Mouse (Mus musculus): ENCODE data around the gene Myl3.

DNA sequence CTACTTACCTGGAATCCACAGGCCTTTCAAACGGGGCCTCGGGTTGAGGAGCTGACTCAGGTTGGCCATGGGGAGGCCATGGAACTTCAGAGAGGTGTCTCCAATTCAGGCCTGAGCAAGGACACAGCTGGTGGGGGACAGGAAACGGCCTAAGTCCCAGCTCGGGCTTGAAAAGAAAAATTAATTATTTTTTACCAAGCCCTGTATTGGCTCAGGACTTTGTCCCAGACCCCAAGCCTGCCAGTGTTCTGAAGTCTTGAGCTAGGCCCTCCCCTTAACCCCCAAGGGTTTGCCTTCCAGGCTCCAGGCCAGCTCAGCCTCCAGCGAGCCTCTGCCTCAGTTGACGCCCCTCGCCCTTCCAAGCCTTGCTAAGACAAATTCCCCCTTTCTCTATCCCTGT, 5.3 kb downstream of the Myl3 start, which contains the start of gene Pth1r:
- TF ChIP-seq CTCF (IDR thresholded peaks at IDR 0.05; ENCODE audit: control insufficient read depth, insufficient read depth, insufficient read length) = no peak
- TF ChIP-seq CEBPB (IDR thresholded peaks at IDR 0.05; ENCODE audit: low read depth) = no peak
- TF ChIP-seq MAX (IDR thresholded peaks at IDR 0.05) = no peak
- TF ChIP-seq MYOG (IDR thresholded peaks at IDR 0.05; ENCODE audit: control insufficient read depth, extremely low read depth, insufficient read length) = no peak
- TF ChIP-seq MYOD1 (IDR thresholded peaks at IDR 0.05; ENCODE audit: control insufficient read depth, insufficient read length, low read depth) = no peak
- no peak for TF ChIP-seq USF1 (IDR thresholded peaks at IDR 0.05; ENCODE audit: low read depth)
- no peak for TF ChIP-seq FOSL1 (IDR thresholded peaks at IDR 0.05; ENCODE audit: insufficient read depth, low read length, poor library complexity, severe bottlenecking)

Data from C2C12 (cell line).